Mouse (Mus musculus) telencephalon, adult 2 months (tissue): Measurements from ENCODE around the gene Vps35l.
A peak's percentile ranks its signal among the peaks of the same experiment; 100 is the strongest.

Experiments used
- DNase-seq: peaks from one replicate; pipeline ENCODE4 v3.0.0-alpha.2; 2011; ENCODE audit warnings: low read depth, low spot score

Vps35l gene

DNA sequence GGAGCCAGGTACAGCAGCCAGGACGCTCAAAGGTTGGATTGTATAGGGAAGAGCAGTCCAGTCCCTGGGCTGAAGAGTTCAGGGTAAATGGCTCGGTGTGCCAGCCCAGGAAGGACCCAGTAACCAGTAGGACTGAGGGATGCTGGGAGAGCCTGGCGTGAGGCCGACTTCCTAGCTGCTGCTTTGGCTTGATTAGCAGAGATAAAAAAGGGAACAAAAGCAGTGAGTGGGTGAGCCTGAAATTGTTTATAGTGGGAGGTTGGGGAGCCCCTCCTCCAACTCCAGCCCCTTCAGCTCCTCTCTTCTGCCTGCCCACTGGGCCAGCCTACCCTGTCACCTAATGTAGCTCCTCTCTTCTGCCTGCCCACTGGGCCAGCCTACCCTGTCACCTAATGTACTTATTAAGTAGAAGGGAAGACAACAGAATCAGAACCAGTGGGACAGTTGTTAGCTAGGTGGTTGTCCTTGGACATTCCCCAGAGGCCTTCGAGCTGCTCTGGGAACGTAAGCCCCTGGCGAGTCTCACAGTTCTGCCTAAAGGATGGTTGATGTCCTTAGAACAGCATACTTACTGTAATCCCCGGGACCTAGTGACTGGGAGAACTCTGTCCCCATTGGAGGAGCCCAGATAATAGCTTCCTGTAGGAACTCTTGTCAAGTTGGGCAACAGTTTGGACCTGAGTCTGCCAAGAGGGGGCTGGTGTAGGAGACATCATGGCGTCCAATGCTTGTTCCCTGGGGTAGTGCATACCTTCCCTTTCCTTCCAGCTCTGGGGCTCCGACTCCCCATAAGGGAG, 37.8 kb downstream of the Vps35l start:
- DNase-seq = peak; percentile 50

DNA sequence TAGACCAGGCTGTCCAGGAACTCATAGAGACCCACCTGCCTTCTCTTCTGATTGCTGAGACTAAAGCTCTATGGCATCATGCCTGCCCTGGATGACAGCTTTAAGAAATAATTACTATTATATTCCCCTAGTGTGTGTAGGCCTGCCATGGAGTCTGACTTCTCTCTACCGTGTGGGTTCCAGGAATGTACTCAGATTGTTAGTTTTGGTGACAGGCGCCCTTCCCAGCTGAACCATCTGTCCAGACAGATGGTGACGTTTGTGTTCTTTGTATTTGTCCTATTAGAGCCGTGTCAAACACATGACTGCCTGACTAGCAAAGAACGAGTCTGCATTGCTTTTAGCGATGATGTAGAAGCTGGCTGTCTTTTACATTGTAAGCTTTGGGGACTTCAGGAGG, 38.5 kb downstream of the Vps35l start:
- DNase-seq = peak; percentile 53

- DNase-seq = peak; percentile 55
Measured at GRCm38 (mm10) chr7:118783305-118784001, 43.4 kb downstream of the Vps35l start.

- DNase-seq = no peak
Measured at GRCm38 (mm10) chr7:118786091-118786490, 46.1 kb downstream of the Vps35l start.

GRCm38 (mm10) chr7:118787326-118787725, 47.3 kb downstream of the Vps35l start:
- DNase-seq = no peak

GRCm38 (mm10) chr7:118788481-118788880, 48.5 kb downstream of the Vps35l start:
- DNase-seq = no peak

- DNase-seq = no peak
Measured at GRCm38 (mm10) chr7:118790292-118790691, 50.3 kb downstream of the Vps35l start.

- DNase-seq = no peak
Measured at GRCm38 (mm10) chr7:118793899-118794298, 53.9 kb downstream of the Vps35l start.

- no peak for DNase-seq
Measured at GRCm38 (mm10) chr7:118795779-118796178, 55.8 kb downstream of the Vps35l start.

DNA sequence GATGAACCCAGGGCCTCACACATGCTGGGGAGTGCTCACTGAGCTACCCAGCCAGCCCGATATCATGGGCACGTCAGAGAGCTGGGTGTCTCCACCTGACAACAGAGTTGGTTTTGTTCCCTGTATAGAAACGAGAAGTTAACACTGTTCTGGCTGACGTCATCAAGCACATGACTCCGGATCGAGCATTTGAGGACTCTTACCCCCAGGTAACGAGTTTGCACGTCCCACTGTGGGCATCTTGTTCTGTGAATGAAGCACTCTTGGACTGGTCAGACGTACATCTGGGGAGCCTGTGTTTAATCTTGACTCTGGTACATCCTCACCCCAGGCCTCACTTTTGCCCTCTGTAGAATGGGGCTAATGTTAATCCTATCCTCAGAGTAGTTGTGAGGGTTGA, 56.8 kb downstream of the Vps35l start:
- DNase-seq = no peak

DNA sequence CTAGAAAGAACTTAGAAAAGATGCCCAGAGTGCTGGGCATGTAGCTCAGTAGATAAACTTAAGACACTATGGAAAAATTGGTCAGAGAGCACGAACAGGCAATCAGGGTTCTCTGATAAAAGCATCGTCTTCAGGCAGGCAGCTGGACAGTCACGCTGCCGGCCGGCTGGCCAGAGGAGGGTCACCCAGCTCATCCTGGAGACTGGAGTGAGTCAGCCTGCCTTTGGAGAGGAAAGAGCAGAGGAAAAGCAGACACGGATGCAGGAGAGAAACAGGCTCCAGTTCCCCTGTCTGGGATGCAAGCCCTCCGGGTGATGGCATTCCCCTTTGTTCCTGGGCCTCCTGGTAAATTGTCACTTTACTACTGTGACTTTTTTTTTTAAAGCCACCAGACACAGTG, 57.6 kb downstream of the Vps35l start:
- no peak for DNase-seq

GRCm38 (mm10) chr7:118798105-118798570, 58.1 kb downstream of the Vps35l start:
- no peak for DNase-seq

DNA sequence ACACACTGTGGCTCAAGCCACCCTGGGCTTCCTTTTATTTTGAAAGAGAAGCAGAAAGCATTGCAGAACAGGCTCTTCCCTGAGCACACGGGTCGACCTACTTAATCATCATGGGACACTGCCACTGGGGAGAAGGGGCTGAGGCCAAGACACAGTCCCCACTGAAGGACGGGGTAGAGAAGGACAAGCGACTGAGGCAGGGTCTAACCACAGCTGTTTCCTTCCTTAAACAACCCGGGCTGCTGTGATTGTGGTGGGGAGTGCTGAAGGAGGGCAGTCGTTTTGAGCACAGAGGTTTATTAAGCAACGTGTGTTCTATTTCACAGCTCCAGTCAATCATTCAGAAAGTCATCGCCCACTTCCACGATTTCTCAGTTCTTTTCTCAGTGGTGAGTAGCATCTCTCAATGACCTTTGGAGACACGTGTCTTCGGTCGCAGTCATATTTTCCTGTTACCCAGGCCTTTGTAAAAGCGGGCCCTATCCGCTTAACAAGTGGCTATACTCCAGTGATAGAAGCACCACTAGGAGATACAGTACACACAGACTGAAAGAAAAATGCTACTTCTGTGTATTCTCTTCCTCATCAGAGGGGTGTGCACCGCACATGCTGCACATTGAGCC, 60.2 kb downstream of the Vps35l start:
- DNase-seq = no peak

GRCm38 (mm10) chr7:118801791-118802190, 61.8 kb downstream of the Vps35l start:
- no peak for DNase-seq

DNA sequence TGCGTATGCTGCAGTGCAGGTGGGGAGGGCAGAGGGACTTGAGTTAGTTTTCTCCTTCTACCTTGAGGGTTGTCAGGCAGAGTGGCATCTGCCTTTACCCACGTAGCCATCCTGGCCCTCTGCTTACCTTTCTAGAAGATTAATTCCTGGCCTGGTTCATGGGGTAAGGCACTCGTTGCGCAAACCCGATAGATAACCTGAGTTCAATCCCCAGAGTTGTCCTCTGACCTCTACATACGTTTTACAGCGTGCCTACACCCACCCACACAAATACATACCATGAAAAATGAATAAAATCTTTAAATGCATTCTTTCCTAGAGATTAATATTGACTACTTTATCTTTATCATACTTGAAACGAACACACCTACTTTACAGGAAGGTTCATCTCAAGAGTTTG, 63.4 kb downstream of the Vps35l start:
- no peak for DNase-seq

- no peak for DNase-seq
Measured at GRCm38 (mm10) chr7:118806631-118807411, 66.8 kb downstream of the Vps35l start.

DNA sequence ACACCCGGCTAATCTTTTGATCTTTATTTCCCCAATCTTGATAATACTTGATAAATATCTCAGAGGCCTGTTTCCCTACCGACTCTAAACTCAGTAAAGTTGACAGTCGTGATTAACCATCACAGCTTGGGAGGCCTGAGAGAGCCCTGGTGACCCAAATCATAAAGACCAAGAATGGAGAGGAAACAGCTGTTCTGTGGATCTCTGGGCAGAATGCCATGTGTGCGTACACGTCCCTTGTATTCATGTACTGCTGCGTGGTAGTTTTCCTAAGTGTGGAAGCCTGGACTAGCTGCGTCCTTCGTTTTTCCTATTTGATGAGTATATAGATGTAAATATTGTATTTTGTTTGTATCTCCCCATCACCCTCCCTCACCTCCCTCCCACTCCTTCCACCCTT, 67.9 kb downstream of the Vps35l start:
- DNase-seq = no peak

- DNase-seq = no peak
Measured at GRCm38 (mm10) chr7:118811407-118812106, 71.5 kb downstream of the Vps35l start.

GRCm38 (mm10) chr7:118813592-118813991, 73.6 kb downstream of the Vps35l start:
- no peak for DNase-seq

DNA sequence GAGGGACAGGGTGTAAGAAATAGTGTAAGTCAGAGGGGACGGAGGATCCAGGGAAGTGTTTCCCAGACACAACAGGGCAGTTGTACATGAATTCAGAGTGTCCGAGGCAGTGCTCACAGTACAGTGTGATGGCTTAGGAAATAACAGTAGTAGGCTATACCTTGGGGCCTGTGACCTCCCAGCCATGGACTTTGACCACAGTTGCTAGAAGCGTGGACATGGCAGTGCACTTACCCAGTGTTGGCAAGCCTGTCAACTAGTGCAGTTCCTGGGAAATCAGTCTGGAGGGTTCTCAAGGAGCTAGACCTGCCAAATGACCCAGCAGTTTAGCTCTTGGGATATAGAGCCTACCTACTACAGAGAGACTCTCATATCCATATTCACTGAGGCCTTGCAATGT, 76.2 kb downstream of the Vps35l start:
- DNase-seq = no peak

GRCm38 (mm10) chr7:118817741-118818140, 77.7 kb downstream of the Vps35l start:
- DNase-seq = no peak
